Mouse (Mus musculus) cerebellum, postnatal 36 days (tissue): ENCODE data around the gene Ston1.

Source experiments
- DNase-seq, 2 experiments: peaks; one replicate each; pipeline ENCODE4 v3.0.0; 2021 to 2022; ENCODE audit warnings: mixed read lengths in 2 of 2

Gene Ston1

DNA sequence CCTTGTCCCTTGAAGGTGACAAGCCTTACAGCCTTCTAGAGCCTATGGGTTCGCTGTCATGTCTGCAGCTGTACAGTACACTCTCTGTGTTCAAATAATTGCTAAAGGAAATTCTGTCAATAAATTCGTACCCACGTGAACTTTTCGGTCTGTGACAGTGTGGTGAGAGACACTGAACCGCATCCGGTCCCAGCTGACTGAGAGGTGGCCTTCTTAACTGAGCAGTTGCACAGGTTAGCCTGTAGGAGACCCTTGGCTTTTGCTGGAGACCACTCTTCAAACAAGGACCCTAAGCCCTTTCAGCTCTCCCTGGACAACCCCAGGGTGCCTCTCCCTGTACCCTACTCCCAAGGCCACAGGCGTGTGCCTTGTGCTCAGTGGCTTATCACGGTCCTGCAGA lies 9.3 kb upstream of the Ston1 start:
- DNase-seq = no peak

DNA sequence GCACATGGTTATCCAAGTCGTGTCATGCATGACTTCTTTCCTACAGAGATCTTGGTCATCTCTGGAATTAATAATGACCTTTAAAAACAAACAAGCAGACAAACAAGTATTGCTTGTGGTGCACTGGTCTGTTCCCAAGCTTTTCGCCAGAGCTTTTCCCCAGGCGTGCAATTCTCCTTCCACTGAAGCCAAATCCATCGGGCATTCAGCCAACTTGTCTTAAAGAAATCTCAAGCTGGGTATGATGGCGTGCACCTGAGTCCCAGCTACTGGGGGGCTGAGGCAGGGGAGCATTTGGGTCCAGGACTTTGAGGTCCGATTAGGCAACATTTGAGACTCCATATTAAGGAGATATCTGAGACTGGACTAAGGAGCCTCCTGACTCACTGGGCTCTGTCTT lies 7.2 kb upstream of the Ston1 start:
- no peak for DNase-seq

GRCm38 (mm10) chr17:88595071-88595470 lies 2.4 kb upstream of the Ston1 start:
- DNase-seq = no peak

GRCm38 (mm10) chr17:88596068-88596467 lies 1.4 kb upstream of the Ston1 start:
- DNase-seq = no peak

GRCm38 (mm10) chr17:88596544-88597221 lies 801 bp upstream of the Ston1 start:
- peak in 1 of 2 experiments; percentile 72 for DNase-seq

DNA sequence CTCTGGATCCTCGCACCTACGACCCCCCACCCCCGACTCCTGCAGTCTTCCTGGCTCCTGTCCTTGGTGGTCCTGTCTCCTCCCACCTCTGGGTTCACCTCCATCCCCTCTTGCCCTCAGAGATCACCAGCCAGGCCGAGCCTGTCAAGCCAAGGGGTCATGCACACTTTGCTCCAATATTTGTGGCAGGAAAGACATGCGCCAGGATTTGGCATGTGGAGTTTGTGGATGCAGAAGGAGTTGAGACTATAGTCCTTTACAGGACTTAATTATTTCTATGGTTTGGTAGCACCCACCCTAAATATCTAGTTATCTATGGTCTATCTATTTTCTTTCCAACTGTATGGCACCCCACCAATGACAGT lies 554 bp downstream of the Ston1 start:
- no peak for DNase-seq

- no peak for DNase-seq
Measured at GRCm38 (mm10) chr17:88598570-88599368, 1.3 kb downstream of the Ston1 start.

DNA sequence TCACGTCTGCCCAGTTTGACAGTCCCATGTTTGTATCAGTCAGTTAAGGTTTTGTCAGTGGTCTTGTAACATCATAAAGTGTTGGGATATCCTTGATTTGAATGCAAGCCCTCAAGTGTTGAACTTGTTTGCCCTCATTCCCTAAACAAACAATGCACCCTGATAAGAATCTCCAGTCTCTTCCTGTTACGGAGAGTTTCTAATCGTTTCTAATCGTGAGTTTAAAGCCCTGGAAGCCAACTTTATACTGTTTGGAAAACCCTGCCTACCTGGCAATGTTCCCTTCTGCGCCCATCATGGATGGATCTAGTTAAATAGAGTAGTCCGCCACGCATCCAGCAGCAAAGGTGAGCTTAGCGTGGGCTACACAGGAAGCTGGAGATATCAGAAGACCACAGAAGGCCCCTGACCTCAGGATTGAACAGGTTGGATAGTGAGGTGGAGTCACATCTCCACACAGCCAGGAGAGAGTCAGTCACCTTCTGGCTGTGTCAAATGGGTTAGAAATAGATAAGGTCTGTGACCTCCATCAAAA lies 3.1 kb downstream of the Ston1 start:
- no peak for DNase-seq

GRCm38 (mm10) chr17:88603943-88604342 lies 6.5 kb downstream of the Ston1 start:
- no peak for DNase-seq

DNA sequence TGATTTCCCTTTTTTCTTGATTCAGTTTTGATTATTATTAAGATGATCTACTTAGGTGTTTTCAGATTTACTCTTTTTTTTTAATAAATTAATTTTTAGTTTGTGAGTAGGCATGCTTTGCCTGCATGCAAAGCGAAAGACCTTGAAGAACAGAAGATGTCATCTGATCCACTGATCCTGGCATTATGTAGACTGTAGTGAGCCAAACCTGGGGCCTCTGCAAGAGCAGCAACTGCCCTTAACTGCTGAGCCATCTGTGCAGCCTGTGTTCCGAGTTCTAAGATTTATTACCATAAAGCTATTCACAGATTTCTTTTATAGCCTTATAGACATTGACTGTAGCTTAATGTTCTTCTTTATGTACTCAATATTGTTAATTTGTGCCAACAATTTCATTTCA lies 8.6 kb downstream of the Ston1 start:
- DNase-seq = no peak

GRCm38 (mm10) chr17:88609361-88609760 lies 11.9 kb downstream of the Ston1 start:
- no peak for DNase-seq

GRCm38 (mm10) chr17:88611057-88611456 lies 13.6 kb downstream of the Ston1 start:
- DNase-seq = no peak

- DNase-seq = no peak
Measured at GRCm38 (mm10) chr17:88613172-88613571, 15.7 kb downstream of the Ston1 start.

GRCm38 (mm10) chr17:88613721-88614120 lies 16.2 kb downstream of the Ston1 start:
- DNase-seq = no peak

- no peak for DNase-seq
Measured at GRCm38 (mm10) chr17:88614234-88614633, 16.8 kb downstream of the Ston1 start.

DNA sequence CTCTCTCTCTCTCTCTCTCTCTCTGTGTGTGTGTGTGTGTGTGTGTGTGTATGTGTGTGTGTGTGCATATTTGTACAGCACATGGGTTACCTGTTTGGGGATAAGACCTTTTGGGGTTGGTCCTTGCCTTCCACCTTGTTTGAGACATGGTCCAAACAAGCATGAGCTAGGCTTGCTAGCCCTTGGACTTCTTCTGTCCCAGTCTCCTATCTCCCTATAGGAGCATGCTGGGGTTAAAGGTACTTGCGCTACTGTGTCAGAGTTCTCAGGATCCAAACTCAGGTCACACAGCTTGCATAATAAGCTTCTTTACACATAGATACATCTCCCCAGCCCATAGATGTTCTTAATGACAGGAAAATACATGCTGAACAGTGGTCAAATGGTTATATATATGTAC lies 17.2 kb downstream of the Ston1 start:
- DNase-seq = no peak

GRCm38 (mm10) chr17:88615492-88616155 lies 18.1 kb downstream of the Ston1 start:
- no peak for DNase-seq

- no peak for DNase-seq
Measured at GRCm38 (mm10) chr17:88620935-88621334, 23.5 kb downstream of the Ston1 start.

DNA sequence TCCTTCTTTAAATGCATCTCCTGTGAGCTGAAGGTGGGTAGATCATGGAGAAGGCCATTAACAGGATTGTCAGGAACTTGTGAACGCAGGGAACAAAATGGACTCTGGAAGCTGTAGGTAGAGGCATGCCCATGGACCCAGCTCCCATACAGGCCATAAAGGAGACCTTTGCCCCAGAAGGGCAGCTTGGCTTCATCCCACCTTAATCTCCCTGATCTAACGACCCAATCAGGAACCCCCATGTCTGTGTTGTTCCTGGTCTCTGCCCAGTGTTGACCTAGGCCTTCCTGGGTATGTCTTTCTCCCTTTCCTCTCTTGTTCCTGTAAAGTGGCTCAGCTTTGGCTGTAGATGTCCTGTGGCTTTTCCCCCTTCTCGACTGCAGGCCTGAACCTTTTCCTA lies 23.9 kb downstream of the Ston1 start:
- DNase-seq = no peak

- no peak for DNase-seq
Measured at GRCm38 (mm10) chr17:88622711-88623110, 25.2 kb downstream of the Ston1 start.

DNA sequence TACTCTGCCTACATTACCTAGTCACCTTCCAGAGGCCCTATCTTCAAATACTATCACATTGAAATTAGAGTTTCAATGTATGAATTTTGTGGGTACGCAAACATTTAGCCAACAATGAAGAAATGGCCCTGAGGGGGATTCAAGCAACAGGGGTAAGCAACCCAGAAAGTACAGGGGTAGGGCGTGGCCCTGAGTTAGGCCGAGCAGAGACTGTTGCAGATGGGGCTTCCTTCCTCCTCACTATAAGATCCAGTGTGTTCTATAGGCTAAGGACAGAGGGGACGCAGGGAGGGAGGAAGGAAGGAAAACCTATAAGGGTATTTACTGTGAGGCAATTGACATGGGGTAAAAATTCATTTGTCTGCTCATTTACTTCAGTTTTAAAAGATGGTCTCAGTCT lies 26.9 kb downstream of the Ston1 start:
- no peak for DNase-seq

- no peak for DNase-seq
Measured at GRCm38 (mm10) chr17:88625350-88625749, 27.9 kb downstream of the Ston1 start.

DNA sequence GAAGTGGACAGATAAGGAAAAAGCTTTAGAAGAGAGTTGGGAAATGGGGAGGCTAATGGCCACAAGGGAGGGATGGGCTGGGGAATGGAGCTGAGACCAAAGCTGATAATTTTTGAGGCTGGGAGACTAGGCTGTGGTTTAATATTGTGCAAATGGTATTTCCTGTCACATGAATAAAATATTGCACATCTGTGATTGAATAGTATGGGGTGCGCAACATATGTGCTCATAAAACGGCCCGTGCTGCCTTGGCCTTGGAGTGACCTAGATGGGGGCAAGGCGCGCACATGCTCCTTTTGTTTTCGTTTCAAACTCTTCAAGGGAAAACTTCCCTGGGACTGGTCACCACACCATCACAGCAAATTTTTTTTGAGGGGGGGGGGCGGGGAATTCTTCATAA lies 28.4 kb downstream of the Ston1 start:
- no peak for DNase-seq

DNA sequence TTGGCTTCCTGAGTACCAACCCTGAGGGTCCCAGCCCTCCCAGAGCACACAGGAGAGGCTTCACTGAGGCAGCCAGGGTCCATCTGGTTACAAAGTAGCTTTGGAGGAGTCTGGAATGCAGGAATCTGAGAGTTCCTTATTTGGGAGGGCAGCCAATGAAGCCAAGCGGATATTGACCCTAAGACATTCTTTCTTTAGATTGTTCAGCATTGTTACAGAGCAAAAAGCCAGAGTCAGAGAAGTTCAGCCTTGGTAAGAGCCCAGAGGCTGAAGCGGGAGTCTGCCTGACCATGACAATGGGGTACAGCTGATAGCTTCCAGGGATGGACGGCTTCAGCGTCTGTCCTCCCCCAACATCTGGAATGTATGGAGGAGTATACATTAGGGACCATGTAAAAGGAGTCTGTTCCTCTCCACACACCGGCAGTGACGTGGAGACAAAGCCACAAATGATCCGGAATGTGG lies 28.9 kb downstream of the Ston1 start:
- DNase-seq = no peak
